8 mouse cellular contexts compared by ENCODE assay signal in the genomic region with DNA sequence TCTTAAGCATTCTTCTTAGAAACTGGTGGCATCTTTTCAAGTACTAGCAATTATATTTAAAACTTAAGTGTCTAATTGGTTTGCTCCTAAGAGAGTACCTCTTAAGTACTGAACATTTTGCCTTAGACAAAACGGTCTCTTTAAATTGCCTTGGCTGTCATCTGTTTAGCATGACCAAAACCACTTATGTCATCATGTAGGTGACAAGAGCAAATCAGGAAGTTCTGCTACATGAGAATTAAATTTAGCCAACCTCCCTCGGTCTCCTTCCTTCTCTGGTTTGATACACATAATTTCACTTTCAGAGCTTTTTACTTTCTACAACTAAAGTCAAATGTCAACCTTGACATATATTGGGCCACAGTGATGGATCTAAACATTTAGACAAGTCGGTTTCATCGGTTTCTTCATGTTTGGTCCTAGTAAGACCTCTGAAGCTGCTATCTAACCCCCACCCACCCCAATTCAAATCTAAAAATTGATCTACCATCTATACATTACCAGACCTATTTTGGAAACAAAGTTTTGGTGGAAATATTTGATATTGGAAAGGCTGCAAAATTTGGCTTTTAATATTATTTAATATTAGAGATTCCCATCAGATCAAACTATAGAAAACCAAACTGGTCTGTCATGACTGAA. TPM values are rescaled to one million over a fixed set of nuclear protein-coding genes. Genes with fewer than 3 reads are reported as not detected.
A peak's percentile ranks its signal among the peaks of the same experiment; 100 is the strongest.
DNase-seq lines count a peak whose midpoint lies in the region; ATAC-seq lines count a peak whose summit lies in the region.

No protein-coding gene starts in this region.

- H3K9ac ChIP-seq in heart, embryonic 13.5 days, result peak overlapping the region; percentile 100
- H3K9ac ChIP-seq in hindbrain, embryonic 13.5 days, result no peak overlapping the region
- H3K9ac ChIP-seq in midbrain, embryonic 12.5 days (replicated peaks), result no peak overlapping the region

- peak overlapping the region; percentile 25; the same call in 1 of the 2 replicates for H3K27ac ChIP-seq in heart, embryonic 13.5 days (replicated peaks)
- no peak overlapping the region for H3K27ac ChIP-seq in hindbrain, embryonic 13.5 days
- no peak overlapping the region for H3K27ac ChIP-seq in midbrain, embryonic 12.5 days (replicated peaks)

- no peaks in the 10 kb centered on the region for H3K36me3 ChIP-seq in heart, embryonic 13.5 days
- no peaks in the 10 kb centered on the region for H3K36me3 ChIP-seq in hindbrain, embryonic 13.5 days
- no peaks in the 10 kb centered on the region for H3K36me3 ChIP-seq in midbrain, embryonic 12.5 days

- intact Hi-C loops in heart, postnatal 14 days (cut with DNase I), result loop anchor here (5.0 kb wide), 1 partner anchor 121 kb away; no protein-coding TSS in a partner anchor

- H3K27me3 ChIP-seq in heart, embryonic 13.5 days (replicated peaks), result no peaks in the 10 kb centered on the region
- H3K27me3 ChIP-seq in hindbrain, embryonic 13.5 days, result no peaks in the 10 kb centered on the region
- H3K27me3 ChIP-seq in midbrain, embryonic 12.5 days, result no peaks in the 10 kb centered on the region; the same call in 1 of the 2 replicates

- peak overlapping the region; percentile 99 for H3K4me3 ChIP-seq in heart, embryonic 13.5 days
- peak overlapping the region; percentile 99 for H3K4me3 ChIP-seq in hindbrain, embryonic 13.5 days
- H3K4me3 ChIP-seq in midbrain, embryonic 12.5 days, result peak overlapping the region; percentile 71

- H3K4me1 ChIP-seq in heart, embryonic 13.5 days, result peaks cover 62% of the 10 kb centered on the region
- H3K4me1 ChIP-seq in hindbrain, embryonic 13.5 days (replicated peaks), result peaks cover 48% of the 10 kb centered on the region
- H3K4me1 ChIP-seq in midbrain, embryonic 12.5 days, result peaks cover 48% of the 10 kb centered on the region

- peak overlapping the region; percentile 81 for H3K4me2 ChIP-seq in heart, embryonic 13.5 days
- peak overlapping the region; percentile 85 for H3K4me2 ChIP-seq in hindbrain, embryonic 13.5 days
- peak overlapping the region; percentile 70 for H3K4me2 ChIP-seq in midbrain, embryonic 12.5 days (replicated peaks)

- no peaks in the 10 kb centered on the region for H3K9me3 ChIP-seq in heart, embryonic 13.5 days
- H3K9me3 ChIP-seq in hindbrain, embryonic 13.5 days, result no peaks in the 10 kb centered on the region
- H3K9me3 ChIP-seq in midbrain, embryonic 12.5 days, result no peaks in the 10 kb centered on the region

- WGBS in heart, embryonic 13.5 days, result 46% methylated on average over 4 of the region's 4 CpGs
- WGBS in hindbrain, embryonic 13.5 days, result 81% methylated on average over 4 of the region's 4 CpGs
- WGBS in midbrain, embryonic 12.5 days, result 85% methylated on average over 4 of the region's 4 CpGs

- ATAC-seq in heart, embryonic 13.5 days (ENCODE audit: extremely low read depth, insufficient number of reproducible peaks, low FRiP score, low TSS enrichment), result no peak
- ATAC-seq in hindbrain, embryonic 13.5 days (ENCODE audit: low FRiP score), result no peak
- no peak for ATAC-seq in midbrain, embryonic 12.5 days (ENCODE audit: low FRiP score, low read depth)

- no peak for DNase-seq in heart, postnatal 14 days
- DNase-seq in MEL-GATA-1-ER (ENCODE audit: extremely low read depth, low read depth), result peak; percentile 74
- no peak for DNase-seq in layer of hippocampus, postnatal 10 days (ENCODE audit: low spot score in 2 of 2)
- no peak for DNase-seq in testis, postnatal 14 days (ENCODE audit: low spot score)
- DNase-seq in adrenal gland, postnatal 4 days (ENCODE audit: low spot score in 2 of 2), result no peak

RNA-seq across cellular contexts. Expression of gene Ier5, which starts 2.7 kb away (rescaled TPM):
- polyA plus RNA-seq in heart, embryonic 13.5 days (2015; fragmentation: Nextera tagmentation; extraction: Ambion mirVana), result 3.6 and 3.8 TPM in 2 replicates
- 10 to 100 TPM; 13.6 to 15.4 TPM for total RNA-seq in heart, postnatal 14 days (2021)
- polyA plus RNA-seq in hindbrain, embryonic 13.5 days (2015; fragmentation: Nextera tagmentation; extraction: Ambion mirVana), result 5.5 and 8.8 TPM in 2 replicates
- polyA plus RNA-seq in midbrain, embryonic 12.5 days (2016; fragmentation: Nextera tagmentation; extraction: Ambion mirVana), result 12.8 and 14.6 TPM in 2 replicates
- total RNA-seq in layer of hippocampus, postnatal 10 days (2021), result 10 to 100 TPM; 16.5 to 21.5 TPM
- total RNA-seq in adrenal gland, postnatal 4 days (2021), result 10 to 100 TPM; 12.8 to 14.4 TPM

RNA-seq across cellular contexts. Expression of gene Mr1, which starts 49.9 kb away (rescaled TPM):
- 4.3 and 5.2 TPM in 2 replicates for polyA plus RNA-seq in heart, embryonic 13.5 days (2015; fragmentation: Nextera tagmentation; extraction: Ambion mirVana)
- total RNA-seq in heart, postnatal 14 days (2021), result 1 to 10 TPM; 8.1 to 9.2 TPM
- 1.3 and 2.1 TPM in 2 replicates for polyA plus RNA-seq in hindbrain, embryonic 13.5 days (2015; fragmentation: Nextera tagmentation; extraction: Ambion mirVana)
- polyA plus RNA-seq in midbrain, embryonic 12.5 days (2016; fragmentation: Nextera tagmentation; extraction: Ambion mirVana), result 0.46 and 0.54 TPM in 2 replicates
- 1 to 10 TPM; 3.0 to 3.7 TPM for total RNA-seq in layer of hippocampus, postnatal 10 days (2021)
- 10 to 100 TPM; 27.8 to 33.1 TPM for total RNA-seq in adrenal gland, postnatal 4 days (2021)
